ENCODE assay signal across 12 mouse cellular contexts in genomic region chr1:133079509-133079908, GRCm38 (mm10). TPM values are rescaled to one million over a fixed set of nuclear protein-coding genes. Genes with fewer than 3 reads are reported as not detected.
DNase-seq lines count a peak whose midpoint lies in the region; ATAC-seq lines count a peak whose summit lies in the region.
"Had no signal": no experiment of that assay in that cellular context is flagged by ENCODE, and none has a peak within 500 bp of the region (broad histone marks: within the 10 kb centered on the region; RNA-seq: fewer than 3 reads in every experiment).

No protein-coding gene starts in this region.

- DNase-seq in cerebellum, postnatal 14 days = peak; percentile 38 to 47
- DNase-seq in cerebellum, adult 8-10 months = no peak
- DNase-seq in midbrain, embryonic 10.5 days (ENCODE audit: low spot score) = peak; percentile 70
- DNase-seq in spleen, postnatal 36 days (ENCODE audit: low spot score in 2 of 2) = no peak
- no peak for DNase-seq in frontal cortex, postnatal 10 days (ENCODE audit: low spot score in 2 of 2)
- DNase-seq: adrenal gland, postnatal 10 days; kidney, adult 18-20 months; lung, postnatal 14 days had no signal

- peaks cover 85% of the 10 kb centered on the region for H3K36me3 ChIP-seq in forebrain, embryonic 13.5 days (ENCODE audit: poor library complexity, severe bottlenecking)
- peaks cover 90% of the 10 kb centered on the region for H3K36me3 ChIP-seq in midbrain, embryonic 10.5 days
- H3K36me3 ChIP-seq in neural tube, embryonic 15.5 days = peaks cover 50% of the 10 kb centered on the region

- WGBS in forebrain, embryonic 13.5 days = 41% methylated on average over 7 of the region's 7 CpGs
- 52% methylated on average over 7 of the region's 7 CpGs for WGBS in midbrain, embryonic 10.5 days
- WGBS in neural tube, embryonic 15.5 days = 39% methylated on average over 7 of the region's 7 CpGs

- peak overlapping the region; percentile 95 for H3K27ac ChIP-seq in forebrain, embryonic 13.5 days
- H3K27ac ChIP-seq in midbrain, embryonic 10.5 days (replicated peaks) = peak overlapping the region; percentile 98
- peak overlapping the region; percentile 33; the same call in 1 of the 2 replicates for H3K27ac ChIP-seq in neural tube, embryonic 15.5 days (replicated peaks)
- H3K27ac ChIP-seq: stomach, postnatal 0 days had no signal

- H3K4me2 ChIP-seq in forebrain, embryonic 13.5 days = peak overlapping the region; percentile 19; the same call in 1 of the 2 replicates
- H3K4me2 ChIP-seq in neural tube, embryonic 15.5 days = no peak overlapping the region

- H3K4me1 ChIP-seq in forebrain, embryonic 13.5 days = peaks cover 50% of the 10 kb centered on the region
- peaks cover 78% of the 10 kb centered on the region for H3K4me1 ChIP-seq in midbrain, embryonic 10.5 days
- H3K4me1 ChIP-seq in neural tube, embryonic 15.5 days = peaks cover 24% of the 10 kb centered on the region

- no peaks in the 10 kb centered on the region for H3K27me3 ChIP-seq in forebrain, embryonic 13.5 days
- no peaks in the 10 kb centered on the region for H3K27me3 ChIP-seq in midbrain, embryonic 10.5 days (ENCODE audit: low read depth, poor library complexity, severe bottlenecking)
- H3K27me3 ChIP-seq in neural tube, embryonic 15.5 days (replicated peaks) = no peaks in the 10 kb centered on the region

- H3K9me3 ChIP-seq in forebrain, embryonic 13.5 days (replicated peaks) = no peaks in the 10 kb centered on the region
- H3K9me3 ChIP-seq in midbrain, embryonic 10.5 days (replicated peaks) = no peaks in the 10 kb centered on the region; the same call in 1 of the 2 replicates
- H3K9me3 ChIP-seq in neural tube, embryonic 15.5 days (replicated peaks) = no peaks in the 10 kb centered on the region

- peak; percentile 34 for ATAC-seq in forebrain, embryonic 13.5 days
- ATAC-seq in neural tube, embryonic 15.5 days (ENCODE audit: low FRiP score) = no peak; the same call in 1 of the 2 replicates
- no peak for ATAC-seq in megakaryocyte progenitor cell, adult 5-6 weeks (replicated peaks; ENCODE audit: poor library complexity)

- no peak overlapping the region for H3K4me3 ChIP-seq in forebrain, embryonic 13.5 days
- peak overlapping the region; percentile 40 for H3K4me3 ChIP-seq in midbrain, embryonic 10.5 days
- no peak overlapping the region for H3K4me3 ChIP-seq in neural tube, embryonic 15.5 days (replicated peaks)

- H3K9ac ChIP-seq in forebrain, embryonic 13.5 days = peak overlapping the region; percentile 43
- peak overlapping the region; percentile 7; the same call in 1 of the 2 replicates for H3K9ac ChIP-seq in neural tube, embryonic 15.5 days (replicated peaks)

RNA-seq across cellular contexts. Expression of gene Pik3c2b, which starts 34.0 kb away (rescaled TPM):
- polyA plus RNA-seq in forebrain, embryonic 13.5 days (2015; fragmentation: Nextera tagmentation; extraction: Ambion mirVana) = 15.5 and 15.9 TPM in 2 replicates
- polyA plus RNA-seq in midbrain, embryonic 10.5 days (2016; fragmentation: Nextera tagmentation; extraction: Ambion mirVana) = 14.1 and 18.2 TPM in 2 replicates
- 10.6 and 11.1 TPM in 2 replicates for polyA plus RNA-seq in neural tube, embryonic 15.5 days (2015; fragmentation: Nextera tagmentation; extraction: Ambion mirVana)
- 1.8 and 2.6 TPM in 2 replicates for total RNA-seq in megakaryocyte progenitor cell, adult 5-6 weeks (2015)
- 1.5 and 1.7 TPM in 2 replicates for total RNA-seq in megakaryocyte progenitor cell, adult 5-6 weeks (2017)

RNA-seq across cellular contexts. Expression of gene Mdm4, which starts 49.1 kb away (rescaled TPM):
- 44.8 and 46.3 TPM in 2 replicates for polyA plus RNA-seq in forebrain, embryonic 13.5 days (2015; fragmentation: Nextera tagmentation; extraction: Ambion mirVana)
- 34.6 and 37.7 TPM in 2 replicates for polyA plus RNA-seq in midbrain, embryonic 10.5 days (2016; fragmentation: Nextera tagmentation; extraction: Ambion mirVana)
- polyA plus RNA-seq in neural tube, embryonic 15.5 days (2015; fragmentation: Nextera tagmentation; extraction: Ambion mirVana) = 30.1 and 33.0 TPM in 2 replicates
- 65.0 and 85.1 TPM in 2 replicates for total RNA-seq in megakaryocyte progenitor cell, adult 5-6 weeks (2015)
- 105 and 121 TPM in 2 replicates for total RNA-seq in megakaryocyte progenitor cell, adult 5-6 weeks (2017)

RNA-seq across cellular contexts. Expression of gene Ppp1r15b, which starts 51.4 kb away (rescaled TPM):
- polyA plus RNA-seq in forebrain, embryonic 13.5 days (2015; fragmentation: Nextera tagmentation; extraction: Ambion mirVana) = 34.8 and 38.6 TPM in 2 replicates
- 48.9 and 56.8 TPM in 2 replicates for polyA plus RNA-seq in midbrain, embryonic 10.5 days (2016; fragmentation: Nextera tagmentation; extraction: Ambion mirVana)
- polyA plus RNA-seq in neural tube, embryonic 15.5 days (2015; fragmentation: Nextera tagmentation; extraction: Ambion mirVana) = 23.4 and 25.4 TPM in 2 replicates
- total RNA-seq in megakaryocyte progenitor cell, adult 5-6 weeks (2015) = 54.1 and 60.2 TPM in 2 replicates
- total RNA-seq in megakaryocyte progenitor cell, adult 5-6 weeks (2017) = 86.1 and 90.7 TPM in 2 replicates

Comparison
In these comparisons a context has a peak if more than half of its experiments do, and no peak if none do; other contexts are left out.
1. DNase-seq: peak in cerebellum, postnatal 14 days (2 of 2) and midbrain, embryonic 10.5 days (single experiment); none in cerebellum, adult 8-10 months (single experiment), spleen, postnatal 36 days (0 of 2) and frontal cortex, postnatal 10 days (0 of 2).
2. H3K27ac ChIP-seq: peak in every context shown above with its lines; median percentile 98 in midbrain, embryonic 10.5 days; 95 in forebrain, embryonic 13.5 days; 33 in neural tube, embryonic 15.5 days.